Mouse (Mus musculus) testis, adult 2 months (tissue): ENCODE measurements around the gene Aurkaip1. TPM values are rescaled to one million over a fixed set of nuclear protein-coding genes. Genes with fewer than 3 reads are reported as not detected.
"Not testable (repeated sequence)": the region's sequence is repeated elsewhere in the genome, so short reads cannot be mapped to it uniquely, and the experiment has no call there.

ENCODE experiments used
- H3K27ac ChIP-seq: fragments of 200-500 bp; 2 replicates; pipeline ENCODE4 v1.5.1; 2012; ENCODE audit warnings: low read depth, low read length; ENCODE audit not compliant: control insufficient read depth, insufficient read depth
- H3K27me3 ChIP-seq: fragments of 200-500 bp; 2 replicates; pipeline ENCODE4 v1.6.1; 2012; ENCODE audit warnings: mild to moderate bottlenecking, low read length, moderate library complexity; ENCODE audit not compliant: control insufficient read depth, insufficient read depth
- H3K36me3 ChIP-seq: fragments of 200-500 bp; 2 replicates; pipeline ENCODE4 v1.6.1; 2012; ENCODE audit warnings: mild to moderate bottlenecking, low read length; ENCODE audit not compliant: control insufficient read depth, insufficient read depth
- H3K4me1 ChIP-seq: fragments of 200-500 bp; 2 replicates; pipeline ENCODE4 v1.6.1; 2012; ENCODE audit warnings: low read length; ENCODE audit not compliant: control insufficient read depth, insufficient read depth
- H3K4me3 ChIP-seq: fragments of 200-500 bp; 2 replicates; pipeline ENCODE4 v1.5.1; 2012; ENCODE audit warnings: low read depth, mild to moderate bottlenecking, low read length, moderate library complexity, mixed read lengths; ENCODE audit not compliant: control insufficient read depth
- CTCF ChIP-seq: fragments of 200-500 bp; IDR thresholded peaks from 2 replicates; pipeline ENCODE4 v1.5.1; 2012; ENCODE audit warnings: low read depth, mild to moderate bottlenecking, inconsistent platforms, low read length, moderate library complexity; ENCODE audit not compliant: control insufficient read depth, insufficient read depth, insufficient replicate concordance
- POLR2A ChIP-seq: fragments of 200-500 bp; IDR thresholded peaks from 2 replicates; pipeline ENCODE4 v1.6.1; 2012; ENCODE audit warnings: low read depth, mild to moderate bottlenecking, inconsistent platforms, low read length, moderate library complexity; ENCODE audit not compliant: control insufficient read depth
- polyA plus RNA-seq: library from polyadenylated mRNA; depleted of rRNA; stranded (reverse); fragments of >200 nt; gene quantifications from 2 replicates; pipeline ENCODE4 v1.2.3, GENCODE M21; 2012; rRNA removed

The Aurkaip1 gene
- polyA plus RNA-seq: 108 and 116 TPM in 2 replicates

- no peaks in the 10 kb centered on the region for H3K27me3 ChIP-seq
- peaks cover 2% of the 10 kb centered on the region; the same call in 1 of the 2 replicates for H3K4me1 ChIP-seq
- peak within 1 kb of the TSS; percentile 88 for H3K4me3 ChIP-seq
- no peaks in the 10 kb centered on the region for H3K36me3 ChIP-seq
- TF ChIP-seq CTCF: peak; percentile 80; the same call in 1 of the 2 replicates
- TF ChIP-seq POLR2A: peak; percentile 61
- H3K27ac ChIP-seq: peak within 1 kb of the TSS; percentile 75
These were observed at the start of gene Aurkaip1 for GRCm38 (mm10) chr4:155831205-155831766. Gene Aurkaip1 (plus strand): TSS chr4:155831272.

- Histone ChIP-seq H3K4me3 (peak overlapping the region; percentile 88), H3K27ac (peak overlapping the region; percentile 79), H3K36me3 (no peaks in the 10 kb centered on the region), H3K27me3 (no peaks in the 10 kb centered on the region), H3K4me1 (peaks cover 20% of the 10 kb centered on the region)
- TF ChIP-seq CTCF: no peak
- TF ChIP-seq POLR2A: no peak
These were observed 47.5 kb upstream of the Aurkaip1 start for GRCm38 (mm10) chr4:155783486-155784080.

GRCm38 (mm10) chr4:155784081-155784701 lies 46.9 kb upstream of the Aurkaip1 start:
- Histone ChIP-seq H3K4me3 (peak overlapping the region; percentile 88), H3K27me3 (no peaks in the 10 kb centered on the region), H3K27ac (peak overlapping the region; percentile 79), H3K36me3 (no peaks in the 10 kb centered on the region), H3K4me1 (peaks cover 20% of the 10 kb centered on the region)
- TF ChIP-seq POLR2A: peak; percentile 49
- TF ChIP-seq CTCF: 0 out of 2 replicates have a peak, but pooled peaks have one; percentile 35

GRCm38 (mm10) chr4:155785246-155785645 lies 45.8 kb upstream of the Aurkaip1 start:
- H3K4me1 ChIP-seq: peaks cover 20% of the 10 kb centered on the region
- H3K4me3 ChIP-seq: peak overlapping the region; percentile 36
- no peaks in the 10 kb centered on the region for H3K36me3 ChIP-seq
- no peaks in the 10 kb centered on the region for H3K27me3 ChIP-seq
- TF ChIP-seq POLR2A (no peak), CTCF (no peak)
- no peak overlapping the region for H3K27ac ChIP-seq

- Histone ChIP-seq H3K27me3 (no peaks in the 10 kb centered on the region), H3K36me3 (no peaks in the 10 kb centered on the region), H3K4me3 (peak within 1 kb of the TSS; percentile 88), H3K4me1 (peaks cover 20% of the 10 kb centered on the region), H3K27ac (peak within 1 kb of the TSS; percentile 79; the same call in 1 of the 2 replicates)
- TF ChIP-seq CTCF: no peak
- no peak for TF ChIP-seq POLR2A
These were observed 45.3 kb upstream of the Aurkaip1 start, which contains the start of gene Tmem88b for GRCm38 (mm10) chr4:155785819-155786218. Gene Tmem88b (minus strand): TSS chr4:155785874.

- TF ChIP-seq POLR2A (no peak), CTCF (no peak)
- no peak overlapping the region for H3K4me3 ChIP-seq
- H3K36me3 ChIP-seq: no peaks in the 10 kb centered on the region
- H3K27me3 ChIP-seq: no peaks in the 10 kb centered on the region
- no peak overlapping the region for H3K27ac ChIP-seq
- peaks cover 16% of the 10 kb centered on the region for H3K4me1 ChIP-seq
These were observed 42.8 kb upstream of the Aurkaip1 start for GRCm38 (mm10) chr4:155788300-155788699.

GRCm38 (mm10) chr4:155788833-155789232 lies 42.2 kb upstream of the Aurkaip1 start:
- H3K36me3 ChIP-seq, H3K27me3 ChIP-seq, H3K27ac ChIP-seq, H3K4me3 ChIP-seq: not testable (repeated sequence)
- peaks cover 11% of the 10 kb centered on the region for H3K4me1 ChIP-seq
